Mouse (Mus musculus) CH12.LX (cell line): Measurements from ENCODE around the gene Atf1.

Experiments used
- CHD1 ChIP-seq: IDR thresholded peaks from 2 replicates; pipeline ENCODE4 v1.6.1; 2012; ENCODE audit warnings: low read depth, low read length, improper control_type of control experiment, inconsistent platforms
- CTCF ChIP-seq, 2 experiments: IDR thresholded peaks in 1 of 2; conservative IDR thresholded peaks in 1 of 2; 2 replicates each; pipeline ENCODE4 v1.5.1; 2011 to 2012; ENCODE audit warnings: low read depth in 2 of 2, low read length in 2 of 2, improper control_type of control experiment in 1 of 2, inconsistent platforms in 1 of 2, mild to moderate bottlenecking in 1 of 2, moderate library complexity in 1 of 2
- ELF1 ChIP-seq: IDR thresholded peaks from 2 replicates; pipeline ENCODE4 v1.6.1; 2014; ENCODE audit warnings: low read depth, mild to moderate bottlenecking, inconsistent platforms, low read length, improper control_type of control experiment
- EP300 ChIP-seq: IDR thresholded peaks from 2 replicates; pipeline ENCODE4 v1.6.1; 2011; ENCODE audit warnings: low read length, improper control_type of control experiment
- HCFC1 ChIP-seq: IDR thresholded peaks from 2 replicates; pipeline ENCODE4 v1.6.1; 2012; ENCODE audit warnings: low read depth, mild to moderate bottlenecking, inconsistent platforms, low read length, improper control_type of control experiment
- MAFK ChIP-seq: IDR thresholded peaks from 2 replicates; pipeline ENCODE4 v1.6.1; 2011; ENCODE audit warnings: low read length, improper control_type of control experiment; ENCODE audit not compliant: insufficient replicate concordance
- MAX ChIP-seq: IDR thresholded peaks from 2 replicates; pipeline ENCODE4 v1.6.1; 2011; ENCODE audit warnings: low read length, improper control_type of control experiment
- NELFE ChIP-seq: IDR thresholded peaks from 2 replicates; pipeline ENCODE4 v1.6.1; 2011; ENCODE audit warnings: low read depth, low read length, improper control_type of control experiment
- POLR2A ChIP-seq: IDR thresholded peaks from 2 replicates; pipeline ENCODE4 v1.6.1; 2011; ENCODE audit warnings: low read depth, mild to moderate bottlenecking, improper control_type of control experiment, low read length
- POLR2AphosphoS2 ChIP-seq: IDR thresholded peaks from 2 replicates; pipeline ENCODE4 v1.6.1; 2011; ENCODE audit warnings: low read depth, low read length, improper control_type of control experiment
- TCF12 ChIP-seq: IDR thresholded peaks from 2 replicates; pipeline ENCODE4 v1.6.1; 2014; ENCODE audit warnings: low read depth, mild to moderate bottlenecking, inconsistent platforms, low read length, improper control_type of control experiment
- UBTF ChIP-seq: IDR thresholded peaks from 2 replicates; pipeline ENCODE4 v1.6.1; 2012; ENCODE audit warnings: low read depth, mild to moderate bottlenecking, inconsistent platforms, low read length, improper control_type of control experiment, moderate library complexity
- ZMIZ1 ChIP-seq: IDR thresholded peaks from 2 replicates; pipeline ENCODE4 v1.6.1; 2012; ENCODE audit warnings: low read depth, mild to moderate bottlenecking, inconsistent platforms, low read length, improper control_type of control experiment

- peak in 1 of 2 experiments; percentile 74; a peak in 2 of 4 replicates for TF ChIP-seq CTCF (conservative IDR thresholded peaks at IDR 0.05 in 1 of 2, IDR thresholded peaks at IDR 0.05 in 1 of 2; ENCODE audit: low read depth in 2 of 2, low read length in 2 of 2)
- no peak for TF ChIP-seq EP300
- TF ChIP-seq NELFE, result no peak
- TF ChIP-seq TCF12, result no peak
- TF ChIP-seq ELF1, result no peak
- no peak for TF ChIP-seq UBTF
- TF ChIP-seq ZMIZ1, result no peak
- no peak for TF ChIP-seq POLR2A
- TF ChIP-seq HCFC1, result no peak
- TF ChIP-seq MAX, result no peak
- TF ChIP-seq POLR2AphosphoS2, result 0 out of 2 replicates have a peak, but pooled peaks have one; percentile 33
- TF ChIP-seq MAFK, result no peak
- no peak for TF ChIP-seq CHD1
Measured at GRCm38 (mm10) chr15:100263246-100263905, 35.8 kb downstream of the Atf1 start.
